Mouse (Mus musculus): ENCODE results near the gene Asap3. TPM values are rescaled to one million over a fixed set of nuclear protein-coding genes. Genes with fewer than 3 reads are reported as not detected.

Gene Asap3
- polyA plus RNA-seq, 1 experiment from 2014 or later, result 4.9 TPM

GRCm38 (mm10) chr4:136179998-136180397 is 26.2 kb upstream of the Asap3 start:
- Histone ChIP-seq H3K4me1 (replicated peaks; ENCODE audit: control insufficient read depth, insufficient read depth, low read length) (peaks cover 19% of the 10 kb centered on the region; the same call in 1 of the 2 replicates), H3K27me3 (ENCODE audit: control insufficient read depth, insufficient read depth, low read length) (no peaks in the 10 kb centered on the region), H3K9ac (peak overlapping the region; percentile 44), H3K4me3 (replicated peaks; ENCODE audit: low read length) (peak overlapping the region; percentile 31), H3K4me2 (replicated peaks) (peak overlapping the region; percentile 56), H3K27ac (no peak overlapping the region), H3K36me3 (replicated peaks; ENCODE audit: control insufficient read depth, insufficient read depth) (no peaks in the 10 kb centered on the region), H3K9me3 (ENCODE audit: control insufficient read depth, low read length) (no peaks in the 10 kb centered on the region)
- 2% methylated on average over 15 of the region's 15 CpGs for WGBS
- peak; percentile 33; the same call in 1 of the 2 replicates for ATAC-seq (ENCODE audit: low FRiP score)
- DNase-seq (ENCODE audit: low spot score), result peak; percentile 76

DNA sequence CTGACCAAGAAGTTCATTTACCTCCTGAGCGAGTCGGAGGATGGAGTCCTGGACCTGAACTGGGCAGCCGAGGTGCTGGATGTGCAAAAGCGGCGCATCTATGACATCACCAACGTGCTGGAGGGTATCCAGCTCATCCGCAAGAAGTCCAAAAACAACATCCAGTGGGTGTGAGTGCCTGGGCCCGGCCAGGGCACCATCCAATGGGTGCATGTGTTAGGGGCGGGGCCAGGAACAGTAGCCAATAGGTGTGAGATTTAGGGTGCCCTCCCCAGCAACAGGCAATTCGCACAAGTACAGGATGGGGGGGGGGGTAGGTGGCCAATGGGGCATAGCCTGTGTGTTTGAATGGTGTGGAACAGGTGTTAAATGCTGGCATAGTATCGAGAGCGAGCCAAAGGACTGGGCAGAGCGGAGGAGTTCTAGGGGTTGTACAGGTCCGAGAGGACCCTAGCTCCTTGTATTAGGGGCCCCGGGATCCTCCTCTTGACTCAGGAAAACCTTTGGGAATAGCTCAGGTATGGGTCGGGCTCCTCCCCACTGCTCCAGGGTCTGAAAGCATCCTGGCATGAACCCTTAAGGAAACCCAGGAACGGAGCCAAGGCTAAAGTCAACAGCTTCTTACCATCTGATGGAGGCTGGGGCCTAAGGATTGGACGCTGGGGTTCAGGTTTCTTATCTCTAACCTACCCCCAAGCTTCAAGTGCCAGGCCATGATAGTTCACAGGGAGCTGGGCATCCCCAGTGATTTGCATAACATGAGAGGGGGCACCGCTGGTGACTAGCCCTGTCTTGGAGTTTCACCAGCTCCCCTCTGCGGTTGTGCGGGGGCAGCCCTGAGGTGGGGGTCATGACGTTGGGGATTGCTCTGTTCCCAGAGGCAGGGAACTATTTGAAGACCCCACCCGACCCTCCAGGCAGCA is 25.5 kb upstream of the Asap3 start:
- Histone ChIP-seq H3K27ac (no peak overlapping the region), H3K36me3 (replicated peaks; ENCODE audit: control insufficient read depth, insufficient read depth) (no peaks in the 10 kb centered on the region), H3K9ac (peak overlapping the region; percentile 44; the same call in 1 of the 2 replicates), H3K4me2 (replicated peaks) (peak overlapping the region; percentile 56), H3K4me1 (replicated peaks; ENCODE audit: control insufficient read depth, insufficient read depth, low read length) (peaks cover 19% of the 10 kb centered on the region; the same call in 1 of the 2 replicates), H3K9me3 (ENCODE audit: control insufficient read depth, low read length) (no peaks in the 10 kb centered on the region), H3K4me3 (replicated peaks; ENCODE audit: low read length) (peak overlapping the region; percentile 31), H3K27me3 (ENCODE audit: control insufficient read depth, insufficient read depth, low read length) (no peaks in the 10 kb centered on the region)
- WGBS, result 24% methylated on average over 23 of the region's 23 CpGs
- ATAC-seq (ENCODE audit: low FRiP score), result peak; percentile 71
- DNase-seq (ENCODE audit: low spot score), result peak; percentile 65

- DNase-seq (ENCODE audit: low spot score), result no peak
- Histone ChIP-seq H3K9ac (no peak overlapping the region), H3K4me3 (replicated peaks; ENCODE audit: low read length) (no peak overlapping the region), H3K4me2 (replicated peaks) (no peak overlapping the region), H3K27me3 (ENCODE audit: control insufficient read depth, insufficient read depth, low read length) (no peaks in the 10 kb centered on the region), H3K27ac (no peak overlapping the region), H3K4me1 (replicated peaks; ENCODE audit: control insufficient read depth, insufficient read depth, low read length) (peaks cover 19% of the 10 kb centered on the region; the same call in 1 of the 2 replicates), H3K36me3 (replicated peaks; ENCODE audit: control insufficient read depth, insufficient read depth) (no peaks in the 10 kb centered on the region), H3K9me3 (ENCODE audit: control insufficient read depth, low read length) (no peaks in the 10 kb centered on the region)
- no peak for ATAC-seq (ENCODE audit: low FRiP score)
- WGBS, result 41% methylated on average over 12 of the region's 12 CpGs
These were observed 24.8 kb upstream of the Asap3 start for GRCm38 (mm10) chr4:136181367-136181766.

GRCm38 (mm10) chr4:136185375-136185774 is 20.8 kb upstream of the Asap3 start:
- Histone ChIP-seq H3K4me2 (replicated peaks) (no peak overlapping the region), H3K4me3 (replicated peaks; ENCODE audit: low read length) (no peak overlapping the region), H3K27me3 (ENCODE audit: control insufficient read depth, insufficient read depth, low read length) (no peaks in the 10 kb centered on the region), H3K4me1 (replicated peaks; ENCODE audit: control insufficient read depth, insufficient read depth, low read length) (0 out of 2 replicates have a peak, but pooled peaks cover 6% of the 10 kb centered on the region), H3K9ac (no peak overlapping the region), H3K27ac (no peak overlapping the region), H3K9me3 (ENCODE audit: control insufficient read depth, low read length) (no peaks in the 10 kb centered on the region), H3K36me3 (replicated peaks; ENCODE audit: control insufficient read depth, insufficient read depth) (no peaks in the 10 kb centered on the region)
- ATAC-seq (ENCODE audit: low FRiP score), result no peak
- DNase-seq (ENCODE audit: low spot score), result no peak
- WGBS, result 88% methylated on average over 9 of the region's 9 CpGs

DNA sequence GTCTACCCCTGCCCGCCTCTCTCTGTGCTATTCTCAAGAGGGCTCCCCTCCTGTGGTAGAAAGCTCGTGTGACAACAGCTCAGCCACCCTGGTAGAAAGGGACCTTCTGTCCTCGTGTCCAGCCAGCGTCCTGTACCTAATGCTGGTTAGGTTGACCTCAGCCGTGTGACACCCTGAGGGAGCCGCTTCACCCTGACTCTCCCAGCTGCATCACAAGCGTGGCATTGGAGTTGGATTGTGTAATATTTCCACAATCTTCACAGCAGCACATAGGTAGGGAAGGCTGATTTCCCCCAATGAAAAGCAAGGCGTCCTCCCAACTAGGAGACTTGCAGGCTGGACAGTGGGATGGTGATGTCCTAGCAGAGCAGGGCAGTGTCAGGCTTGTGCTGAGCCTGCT is 19.9 kb upstream of the Asap3 start:
- Histone ChIP-seq H3K4me3 (replicated peaks; ENCODE audit: low read length) (no peak overlapping the region), H3K9me3 (ENCODE audit: control insufficient read depth, low read length) (no peaks in the 10 kb centered on the region), H3K9ac (no peak overlapping the region), H3K4me1 (replicated peaks; ENCODE audit: control insufficient read depth, insufficient read depth, low read length) (no peaks in the 10 kb centered on the region), H3K27ac (no peak overlapping the region), H3K36me3 (replicated peaks; ENCODE audit: control insufficient read depth, insufficient read depth) (no peaks in the 10 kb centered on the region), H3K4me2 (replicated peaks) (no peak overlapping the region), H3K27me3 (ENCODE audit: control insufficient read depth, insufficient read depth, low read length) (no peaks in the 10 kb centered on the region)
- ATAC-seq (ENCODE audit: low FRiP score), result no peak
- no peak for DNase-seq (ENCODE audit: low spot score)
- WGBS, result 89% methylated on average over 8 of the region's 8 CpGs

DNA sequence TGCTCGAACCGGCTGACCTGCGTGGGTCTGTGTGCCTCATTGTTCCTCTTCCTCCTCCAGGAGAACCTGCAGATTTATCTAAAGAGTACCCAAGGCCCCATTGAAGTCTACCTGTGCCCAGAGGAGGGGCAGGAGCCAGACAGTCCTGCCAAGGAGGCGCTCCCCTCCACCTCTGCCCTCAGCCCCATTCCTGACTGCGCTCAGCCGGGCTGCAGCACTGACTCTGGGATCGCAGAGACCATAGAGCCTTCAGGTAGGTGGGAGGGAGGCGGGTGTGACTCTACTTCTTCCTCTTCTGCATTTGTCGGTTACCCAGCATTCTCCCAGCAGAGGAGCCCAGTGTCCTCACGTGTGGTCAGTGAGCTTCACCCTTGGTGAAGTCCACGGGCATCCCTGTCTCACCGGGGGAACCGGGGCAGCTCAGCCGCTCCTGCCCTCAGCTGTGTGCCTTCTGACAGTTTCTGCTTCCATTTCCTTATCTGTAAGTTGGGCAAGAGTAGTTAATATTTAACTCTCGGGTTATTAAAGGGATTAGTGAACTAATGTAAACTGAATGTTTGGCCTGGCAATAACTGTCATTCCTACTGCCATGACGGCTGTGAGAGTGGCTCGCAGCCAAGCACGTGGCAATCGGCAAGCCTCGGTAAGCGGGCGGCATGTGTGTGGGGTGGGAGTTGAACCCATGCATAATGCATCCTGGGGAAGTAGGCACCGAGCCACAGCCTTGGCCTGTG is 19.3 kb upstream of the Asap3 start:
- no peak overlapping the region for H3K27ac ChIP-seq
- no peaks in the 10 kb centered on the region for H3K27me3 ChIP-seq (ENCODE audit: control insufficient read depth, insufficient read depth, low read length)
- no peaks in the 10 kb centered on the region for H3K4me1 ChIP-seq (replicated peaks; ENCODE audit: control insufficient read depth, insufficient read depth, low read length)
- H3K4me2 ChIP-seq (replicated peaks), result no peak overlapping the region
- no peak overlapping the region for H3K9ac ChIP-seq
- no peak for DNase-seq (ENCODE audit: low spot score)
- ATAC-seq (ENCODE audit: low FRiP score), result no peak
- WGBS, result 89% methylated on average over 23 of the region's 23 CpGs
- no peaks in the 10 kb centered on the region for H3K9me3 ChIP-seq (ENCODE audit: control insufficient read depth, low read length)
- no peak overlapping the region for H3K4me3 ChIP-seq (replicated peaks; ENCODE audit: low read length)
- no peaks in the 10 kb centered on the region for H3K36me3 ChIP-seq (replicated peaks; ENCODE audit: control insufficient read depth, insufficient read depth)

DNA sequence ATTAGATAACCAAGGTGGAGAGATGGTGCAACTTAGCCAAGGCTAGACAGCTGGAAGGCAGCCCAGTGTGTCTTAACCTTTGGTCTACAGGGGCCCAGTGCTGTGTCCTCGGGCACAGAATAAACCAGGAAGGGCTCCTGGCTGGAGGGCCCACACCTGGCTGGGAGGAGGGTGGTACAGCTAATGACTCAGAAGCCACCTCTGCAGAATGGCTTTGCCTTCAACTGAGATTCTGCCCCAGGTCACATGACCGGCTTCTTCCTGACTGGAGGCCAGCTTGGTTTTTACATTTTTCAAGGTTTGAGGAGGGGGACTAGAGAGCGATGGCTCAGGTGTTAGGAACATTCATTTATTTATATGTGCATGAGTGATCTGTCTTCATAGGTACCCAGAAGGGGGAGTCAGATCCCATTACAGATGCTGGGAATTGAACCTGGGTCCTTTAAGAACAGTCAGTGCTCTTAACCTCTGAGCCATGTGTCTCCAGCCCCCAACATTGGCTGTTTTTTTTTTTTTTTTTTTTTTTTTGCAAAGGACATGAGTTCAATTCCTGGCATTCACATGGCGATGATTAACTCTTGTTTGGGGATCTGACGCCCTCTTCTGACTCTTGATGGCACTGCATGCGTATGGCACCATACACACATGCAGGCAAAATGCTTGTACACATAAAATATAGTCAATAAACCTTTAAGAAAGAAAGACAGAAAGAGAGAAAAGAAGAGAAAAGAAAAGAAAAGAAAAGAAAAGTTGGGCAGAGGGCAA is 17.0 kb upstream of the Asap3 start:
- no peak overlapping the region for H3K4me2 ChIP-seq (replicated peaks)
- no peak overlapping the region for H3K9ac ChIP-seq
- H3K4me1 ChIP-seq (replicated peaks; ENCODE audit: control insufficient read depth, insufficient read depth, low read length), result no peaks in the 10 kb centered on the region
- no peak for ATAC-seq (ENCODE audit: low FRiP score)
- no peaks in the 10 kb centered on the region for H3K36me3 ChIP-seq (replicated peaks; ENCODE audit: control insufficient read depth, insufficient read depth)
- H3K9me3 ChIP-seq (ENCODE audit: control insufficient read depth, low read length), result no peaks in the 10 kb centered on the region
- no peak overlapping the region for H3K27ac ChIP-seq
- no peaks in the 10 kb centered on the region for H3K27me3 ChIP-seq (ENCODE audit: control insufficient read depth, insufficient read depth, low read length)
- WGBS, result 89% methylated on average over 6 of the region's 6 CpGs
- no peak for DNase-seq (ENCODE audit: low spot score)
- no peak overlapping the region for H3K4me3 ChIP-seq (replicated peaks; ENCODE audit: low read length)

- H3K27ac ChIP-seq, result no peak overlapping the region
- no peaks in the 10 kb centered on the region for H3K4me1 ChIP-seq (replicated peaks; ENCODE audit: control insufficient read depth, insufficient read depth, low read length)
- WGBS, result 89% methylated on average over 8 of the region's 8 CpGs
- no peaks in the 10 kb centered on the region for H3K36me3 ChIP-seq (replicated peaks; ENCODE audit: control insufficient read depth, insufficient read depth)
- no peaks in the 10 kb centered on the region for H3K27me3 ChIP-seq (ENCODE audit: control insufficient read depth, insufficient read depth, low read length)
- H3K9me3 ChIP-seq (ENCODE audit: control insufficient read depth, low read length), result no peaks in the 10 kb centered on the region
- ATAC-seq (ENCODE audit: low FRiP score), result no peak
- H3K9ac ChIP-seq, result no peak overlapping the region
- H3K4me2 ChIP-seq (replicated peaks), result no peak overlapping the region
- H3K4me3 ChIP-seq (replicated peaks; ENCODE audit: low read length), result no peak overlapping the region
- DNase-seq (ENCODE audit: low spot score), result no peak
These were observed 16.3 kb upstream of the Asap3 start for GRCm38 (mm10) chr4:136189912-136190311.

GRCm38 (mm10) chr4:136193571-136193970 is 12.6 kb upstream of the Asap3 start:
- Histone ChIP-seq H3K4me3 (replicated peaks; ENCODE audit: low read length) (no peak overlapping the region), H3K27me3 (ENCODE audit: control insufficient read depth, insufficient read depth, low read length) (no peaks in the 10 kb centered on the region), H3K36me3 (replicated peaks; ENCODE audit: control insufficient read depth, insufficient read depth) (no peaks in the 10 kb centered on the region), H3K9ac (no peak overlapping the region), H3K9me3 (ENCODE audit: control insufficient read depth, low read length) (no peaks in the 10 kb centered on the region), H3K27ac (no peak overlapping the region), H3K4me2 (replicated peaks) (no peak overlapping the region), H3K4me1 (replicated peaks; ENCODE audit: control insufficient read depth, insufficient read depth, low read length) (no peaks in the 10 kb centered on the region)
- ATAC-seq (ENCODE audit: low FRiP score), result no peak
- DNase-seq (ENCODE audit: low spot score), result no peak
- WGBS, result 86% methylated on average over 3 of the region's 3 CpGs
